Mouse (Mus musculus) heart, postnatal 0 days (tissue): ENCODE results near the gene 4921530L21Rik.

Experiments
- CTCF ChIP-seq: IDR thresholded peaks from 2 replicates; pipeline ENCODE4 v1.5.1; 2016; ENCODE audit warnings: antibody characterized with exemption, control low read depth, low read depth
- EP300 ChIP-seq: IDR thresholded peaks from 2 replicates; pipeline ENCODE4 v1.6.1; 2016; ENCODE audit warnings: antibody characterized with exemption, low read depth

- TF ChIP-seq EP300 (no peak), CTCF (no peak)
Measured at GRCm38 (mm10) chr14:95833866-95834265, 47.2 kb upstream of the 4921530L21Rik start.
